Mouse (Mus musculus): ENCODE results near the gene Mup12. TPM values are rescaled to one million over a fixed set of nuclear protein-coding genes. Genes with fewer than 3 reads are reported as not detected.
"Not testable (repeated sequence)": the region's sequence is repeated elsewhere in the genome, so short reads cannot be mapped to it uniquely, and the experiment has no call there.

Gene Mup12
- total RNA-seq (2017): not detected in 3 replicates

- ATAC-seq (replicated peaks; ENCODE audit: insufficient number of reproducible peaks, low FRiP score, low TSS enrichment, poor library complexity, severe bottlenecking): not testable (repeated sequence)
Measured at GRCm38 (mm10) chr4:60741226-60741625, at the start of gene Mup12. TSS of gene Mup12 (minus strand) at chr4:60741326.

Other genes with a start within 250 kb of the Mup12 start
- not detected in 3 replicates for gene Mup1, start 239.4 kb downstream of the Mup12 start, total RNA-seq (2017)
- not detected in 3 replicates for gene Mup10, start 159.1 kb downstream of the Mup12 start, total RNA-seq (2017)
- not detected in 3 replicates for gene Mup11, start 78.9 kb downstream of the Mup12 start, total RNA-seq (2017)
- not detected in 3 replicates for gene Mup22, start 80.1 kb upstream of the Mup12 start, total RNA-seq (2017)